Mouse (Mus musculus): ENCODE measurements around the gene Pomgnt2. TPM values are rescaled to one million over a fixed set of nuclear protein-coding genes. Genes with fewer than 3 reads are reported as not detected.

Gene Pomgnt2
- total and polyA plus RNA-seq, 3 experiments = not detected

DNA sequence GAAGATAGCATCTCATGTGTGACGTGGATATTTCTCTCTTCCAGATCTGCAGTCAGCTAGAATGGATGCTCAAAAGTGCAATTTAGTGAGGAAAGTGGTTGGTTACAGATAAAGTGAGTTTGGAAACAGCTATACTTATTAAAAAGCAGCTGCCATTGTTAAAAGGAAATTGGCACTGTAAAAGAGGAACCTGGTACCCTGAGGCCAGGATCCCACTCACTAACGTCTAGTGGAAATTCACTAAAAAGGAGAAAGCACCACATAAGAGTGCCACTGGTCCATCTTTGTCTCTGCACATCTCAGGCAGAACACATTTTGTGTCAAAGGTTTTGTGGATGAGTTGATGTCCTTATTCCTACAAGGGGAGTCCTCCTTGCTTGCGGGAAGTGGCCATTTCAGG lies 53.3 kb downstream of the Pomgnt2 start:
- Histone ChIP-seq H3K4me2 (ENCODE audit: insufficient read depth, low read depth, poor library complexity, severe bottlenecking) (no peak overlapping the region), H3K79me2 (replicated peaks; ENCODE audit: control insufficient read depth, extremely low read depth, insufficient read depth, poor library complexity, severe bottlenecking) (peaks cover 8% of the 10 kb centered on the region; the same call in 1 of the 2 replicates), H3K9me3 (replicated peaks; ENCODE audit: low read length) (no peaks in the 10 kb centered on the region), H3K9ac (ENCODE audit: insufficient read depth, low read depth) (no peak overlapping the region), H3K27me3 (replicated peaks) (no peaks in the 10 kb centered on the region), H3K27ac (ENCODE audit: insufficient read depth, low read depth) (no peak overlapping the region), H3K4me3 (replicated peaks in 1 of 3; ENCODE audit: low read depth in 2 of 3, low read length in 2 of 3, poor library complexity in 1 of 3) (no peak overlapping the region), H3K4me1 (ENCODE audit: control insufficient read depth in 1 of 2, insufficient read depth in 2 of 2) (peaks cover 8 to 54% of the 10 kb centered on the region in 2 experiments), H3K36me3 (replicated peaks in 1 of 2; ENCODE audit: control insufficient read depth in 1 of 2, insufficient read depth in 1 of 2, low read length in 1 of 2) (peaks cover 49 to 76% of the 10 kb centered on the region in 2 experiments)
- no peak for DNase-seq (ENCODE audit: extremely low read depth)
- in situ Hi-C loops (cut with MboI; ENCODE audit: low pct_ligation_motif_present, low pct_unique_long_range_greater_than_20kb, low sequenced_read_pairs) = no loop called here
- TF ChIP-seq UBTF (IDR thresholded peaks at IDR 0.05; ENCODE audit: low read depth, low read length) = no peak
- TF ChIP-seq USF1 (IDR thresholded peaks at IDR 0.05; ENCODE audit: low read depth, low read length) = no peak
- no peak for TF ChIP-seq ZMIZ1 (IDR thresholded peaks at IDR 0.05; ENCODE audit: low read depth, low read length)
- TF ChIP-seq SIN3A (IDR thresholded peaks at IDR 0.05; ENCODE audit: low read length) = no peak
- no peak for TF ChIP-seq MAZ (IDR thresholded peaks at IDR 0.05; ENCODE audit: low read depth, low read length)
- no peak for TF ChIP-seq USF2 (conservative IDR thresholded peaks at IDR 0.05; ENCODE audit: low read depth, low read length)
- TF ChIP-seq POLR2AphosphoS2 (IDR thresholded peaks at IDR 0.05; ENCODE audit: low read depth, low read length) = no peak
- peak; percentile 50 for TF ChIP-seq EP300 (IDR thresholded peaks at IDR 0.05; ENCODE audit: low read length)
- dilution Hi-C loops (cut with MboI; ENCODE audit: extremely low pct_ligation_motif_present, extremely low pct_unique_long_range_greater_than_20kb, low sequenced_read_pairs) = no loop called here

DNA sequence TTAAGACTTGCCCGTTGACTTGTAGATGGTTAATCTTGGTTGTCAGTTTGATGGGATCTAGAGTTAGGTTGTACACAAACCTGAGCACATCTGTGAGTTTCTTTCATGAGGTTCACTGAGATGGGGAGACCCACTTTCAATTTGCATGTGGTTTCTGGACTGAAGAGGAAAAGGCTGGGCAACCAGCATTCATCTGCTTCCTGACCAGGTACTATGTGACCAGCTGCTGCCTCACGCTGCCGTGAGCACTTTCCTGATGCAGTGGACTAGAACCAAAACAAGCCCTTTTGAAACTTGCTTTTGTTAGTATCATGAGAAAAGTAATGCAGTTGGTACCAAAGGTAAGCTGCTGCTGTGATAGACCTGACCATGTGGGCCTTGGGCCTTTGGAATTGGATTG lies 53.9 kb downstream of the Pomgnt2 start:
- peaks cover 8 to 54% of the 10 kb centered on the region in 2 experiments for H3K4me1 ChIP-seq (ENCODE audit: control insufficient read depth in 1 of 2, insufficient read depth in 2 of 2)
- no peak for TF ChIP-seq NELFE (IDR thresholded peaks at IDR 0.05; ENCODE audit: low read depth, low read length)
- TF ChIP-seq SIN3A (IDR thresholded peaks at IDR 0.05; ENCODE audit: low read length) = peak; percentile 59
- peak; percentile 70; the same call in 1 of the 2 replicates for TF ChIP-seq MYC (IDR thresholded peaks at IDR 0.05; ENCODE audit: low read depth, low read length)
- TF ChIP-seq CHD1 (IDR thresholded peaks at IDR 0.05; ENCODE audit: low read depth, low read length) = no peak
- no peak for TF ChIP-seq MAX (IDR thresholded peaks at IDR 0.05; ENCODE audit: low read length)
- no peak for TF ChIP-seq ELF1 (IDR thresholded peaks at IDR 0.05; ENCODE audit: low read depth, low read length)
- no peak for TF ChIP-seq KAT2A (IDR thresholded peaks at IDR 0.05; ENCODE audit: insufficient replicate concordance, low read length)
- TF ChIP-seq HCFC1 (IDR thresholded peaks at IDR 0.05; ENCODE audit: low read depth, low read length) = no peak
- TF ChIP-seq NRF1 (IDR thresholded peaks at IDR 0.05; ENCODE audit: low read depth, low read length) = no peak
- TF ChIP-seq ZKSCAN1 (IDR thresholded peaks at IDR 0.05; ENCODE audit: borderline replicate concordance, low read depth, low read length) = no peak
- peak; percentile 83 for TF ChIP-seq EP300 (IDR thresholded peaks at IDR 0.05; ENCODE audit: low read length)
- no peak; the same call in 1 of the 2 replicates for TF ChIP-seq MXI1 (IDR thresholded peaks at IDR 0.05; ENCODE audit: low read depth, low read length)
- no peak for TF ChIP-seq E2F4 (IDR thresholded peaks at IDR 0.05; ENCODE audit: insufficient replicate concordance, low read depth, low read length)
- no peak for TF ChIP-seq ZNF384 (IDR thresholded peaks at IDR 0.05; ENCODE audit: low read depth, low read length)
- no peak for TF ChIP-seq GABPA (IDR thresholded peaks at IDR 0.05; ENCODE audit: insufficient replicate concordance, low read depth, low read length)
- peak; percentile 25; the same call in 1 of the 2 replicates for TF ChIP-seq MAFK (IDR thresholded peaks at IDR 0.05; ENCODE audit: insufficient replicate concordance, low read length)
- no peak for TF ChIP-seq CHD2 (IDR thresholded peaks at IDR 0.05; ENCODE audit: low read length)
- TF ChIP-seq JUND (conservative IDR thresholded peaks at IDR 0.05; ENCODE audit: low read depth, low read length) = no peak
- TF ChIP-seq TBP (conservative IDR thresholded peaks at IDR 0.05; ENCODE audit: low read depth, low read length) = no peak
- TF ChIP-seq CTCF (conservative IDR thresholded peaks at IDR 0.05 in 1 of 2, IDR thresholded peaks at IDR 0.05 in 1 of 2; ENCODE audit: low read depth in 2 of 2, low read length in 2 of 2) = no peak
- TF ChIP-seq RAD21 (IDR thresholded peaks at IDR 0.05; ENCODE audit: low read depth, low read length) = no peak
- TF ChIP-seq MEF2A (IDR thresholded peaks at IDR 0.05; ENCODE audit: borderline replicate concordance, low read depth, low read length) = peak; percentile 71; the same call in 1 of the 2 replicates
- peak; percentile 58; the same call in 1 of the 2 replicates for TF ChIP-seq IRF4 (IDR thresholded peaks at IDR 0.05; ENCODE audit: low read depth, low read length)
- no peak for TF ChIP-seq USF1 (IDR thresholded peaks at IDR 0.05; ENCODE audit: low read depth, low read length)
- TF ChIP-seq ETS1 (conservative IDR thresholded peaks at IDR 0.05; ENCODE audit: low read depth, low read length) = peak; percentile 91
- TF ChIP-seq ZC3H11A (IDR thresholded peaks at IDR 0.05; ENCODE audit: low read depth, low read length) = no peak
- TF ChIP-seq TCF12 (IDR thresholded peaks at IDR 0.05; ENCODE audit: low read depth, low read length) = peak; percentile 81
- peak; percentile 79 for TF ChIP-seq BHLHE40 (IDR thresholded peaks at IDR 0.05; ENCODE audit: low read depth, low read length)
- TF ChIP-seq POLR2A (IDR thresholded peaks at IDR 0.05; ENCODE audit: low read depth, low read length) = no peak

More for the DNA sequence above, 53.9 kb downstream of the Pomgnt2 start:
- Histone ChIP-seq H3K9me3 (replicated peaks; ENCODE audit: low read length) (no peaks in the 10 kb centered on the region), H3K79me2 (replicated peaks; ENCODE audit: control insufficient read depth, extremely low read depth, insufficient read depth, poor library complexity, severe bottlenecking) (peaks cover 13% of the 10 kb centered on the region), H3K27ac (ENCODE audit: insufficient read depth, low read depth) (no peak overlapping the region), H3K4me2 (ENCODE audit: insufficient read depth, low read depth, poor library complexity, severe bottlenecking) (peak overlapping the region; percentile 41; the same call in 1 of the 2 replicates), H3K27me3 (replicated peaks) (no peaks in the 10 kb centered on the region), H3K36me3 (replicated peaks in 1 of 2; ENCODE audit: control insufficient read depth in 1 of 2, insufficient read depth in 1 of 2, low read length in 1 of 2) (peaks cover 47 to 70% of the 10 kb centered on the region in 2 experiments), H3K9ac (ENCODE audit: insufficient read depth, low read depth) (no peak overlapping the region), H3K4me3 (replicated peaks in 1 of 3; ENCODE audit: low read depth in 2 of 3, low read length in 2 of 3, poor library complexity in 1 of 3) (no peak overlapping the region)
- in situ Hi-C loops (cut with MboI; ENCODE audit: low pct_ligation_motif_present, low pct_unique_long_range_greater_than_20kb, low sequenced_read_pairs) (no loop called here), dilution Hi-C loops (cut with MboI; ENCODE audit: extremely low pct_ligation_motif_present, extremely low pct_unique_long_range_greater_than_20kb, low sequenced_read_pairs) (no loop called here)
- DNase-seq (ENCODE audit: extremely low read depth) = peak; percentile 69

Data from CH12.LX (cell line).